Comparison of ENCODE assay signal across 23 mouse cellular contexts in the genomic region with DNA sequence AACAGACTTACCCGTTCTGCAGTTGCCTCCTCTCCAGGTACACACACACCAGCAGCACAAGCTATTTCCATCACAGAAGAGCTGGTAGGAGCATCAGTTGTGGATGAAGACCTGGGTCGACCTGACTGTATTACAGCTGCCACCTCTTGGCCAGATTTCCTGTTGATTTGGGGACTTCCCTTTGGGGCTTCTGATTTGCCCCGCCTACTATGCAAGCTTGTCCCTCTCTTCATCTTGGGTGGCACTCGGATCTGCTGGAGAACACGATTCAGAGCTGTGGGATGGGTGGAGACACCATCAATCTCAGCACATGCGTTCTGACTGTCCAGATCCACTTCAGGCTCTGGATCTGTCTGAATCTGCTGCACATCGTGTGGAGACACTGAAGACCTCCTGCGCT. TPM values are rescaled to one million over a fixed set of nuclear protein-coding genes. Genes with fewer than 3 reads are reported as not detected.
DNase-seq lines count a peak whose midpoint lies in the region; ATAC-seq lines count a peak whose summit lies in the region.
"Had no signal": no experiment of that assay in that cellular context is flagged by ENCODE, and none has a peak within 500 bp of the region (broad histone marks: within the 10 kb centered on the region; RNA-seq: fewer than 3 reads in every experiment).

No protein-coding gene starts in this region.

- peak; percentile 96 for DNase-seq in heart, adult 11 months
- DNase-seq in heart, postnatal 4 days: no peak
- peak; percentile 7 for DNase-seq in CD4-positive, CD25-positive, alpha-beta regulatory T cell, adult 2 months (ENCODE audit: low read depth, low spot score)
- DNase-seq in induced T-regulatory cell, adult 2 months (ENCODE audit: low read depth): peak; percentile 30
- DNase-seq in cerebellum, postnatal 10 days: no peak
- no peak for DNase-seq in adrenal gland, postnatal 36 days
- DNase-seq: adrenal gland, postnatal 10 days; cerebellum, adult 2 months; cerebellum, postnatal 25 days; forebrain, postnatal 0 days; gastrocnemius, postnatal 25 days; heart, postnatal 10 days; kidney, adult 9 months; kidney, postnatal 10 days; layer of hippocampus, adult 9-11 months; liver; right cerebral cortex, postnatal 25 days; thymus, postnatal 14 days had no signal

- ATAC-seq in activated CD4-positive, CD25-positive, alpha-beta regulatory T cell, adult 4 months: peak; percentile 33
- no peak for ATAC-seq in inflammation-experienced regulatory T-cells, adult 6 months
- ATAC-seq: forebrain, postnatal 0 days; hindbrain, postnatal 0 days; intestine, postnatal 0 days; lung, postnatal 0 days had no signal

RNA-seq across cellular contexts. Expression of a gene that starts 59.5 kb away (rescaled TPM):
- 10 to 100 TPM; 26.0 to 26.4 TPM for total RNA-seq in heart, postnatal 4 days (2021)
- polyA plus RNA-seq in activated CD4-positive, CD25-positive, alpha-beta regulatory T cell, adult 4 months (2017; shearing (Covaris generic)): 10 to 100 TPM; 19.3 to 22.7 TPM
- 10 to 100 TPM; 12.9 to 43.8 (median 31.4) TPM for polyA plus RNA-seq in inflammation-experienced regulatory T-cells, adult 6 months (2017; shearing (Covaris generic))
- total RNA-seq in adrenal gland, postnatal 36 days (2021): 10 to 100 TPM; 20.8 to 20.9 TPM

Comparison
In these comparisons a context has a peak if more than half of its experiments do, and no peak if none do; other contexts are left out.
1. DNase-seq: peak in heart, adult 11 months (single experiment), CD4-positive, CD25-positive, alpha-beta regulatory T cell, adult 2 months (single experiment) and induced T-regulatory cell, adult 2 months (single experiment); none in heart, postnatal 4 days (single experiment), cerebellum, postnatal 10 days (0 of 2) and adrenal gland, postnatal 36 days (0 of 2).